Mouse (Mus musculus) MEL (cell line): ENCODE measurements around the gene Creb3l2.

Source experiments
- CTCF ChIP-seq, 3 experiments: IDR thresholded peaks in 2 of 3; conservative IDR thresholded peaks in 1 of 3; 2 replicates each; pipeline ENCODE4 v1.5.1; 2011 to 2012; ENCODE audit warnings: low read length in 3 of 3, low read depth in 2 of 3, mild to moderate bottlenecking in 2 of 3, improper control_type of control experiment in 1 of 3, inconsistent platforms in 1 of 3, mixed read lengths in 1 of 3, moderate library complexity in 1 of 3; ENCODE audit not compliant: control insufficient read depth in 1 of 3, insufficient read depth in 1 of 3, poor library complexity in 1 of 3, severe bottlenecking in 1 of 3
- E2F4 ChIP-seq: IDR thresholded peaks from 2 replicates; pipeline ENCODE4 v1.6.1; 2011; ENCODE audit warnings: low read depth, low read length, improper control_type of control experiment, borderline replicate concordance
- EP300 ChIP-seq, 2 experiments: IDR thresholded peaks; 2 replicates each; pipeline ENCODE4 v1.6.1; 2011; ENCODE audit warnings: improper control_type of control experiment in 2 of 2, low read length in 2 of 2, low read depth in 1 of 2, mild to moderate bottlenecking in 1 of 2
- GABPA ChIP-seq: IDR thresholded peaks from 2 replicates; pipeline ENCODE4 v1.6.1; 2012; ENCODE audit warnings: low read depth, mild to moderate bottlenecking, inconsistent platforms, low read length, improper control_type of control experiment, moderate library complexity
- GATA1 ChIP-seq: IDR thresholded peaks from 2 replicates; pipeline ENCODE4 v1.6.1; 2011; ENCODE audit warnings: low read depth, low read length, improper control_type of control experiment
- POLR2A ChIP-seq, 2 experiments: IDR thresholded peaks; 2 replicates each; pipeline ENCODE4 v1.6.1; 2011 to 2012; ENCODE audit warnings: low read length in 2 of 2, mild to moderate bottlenecking in 2 of 2, control low read depth in 1 of 2, improper control_type of control experiment in 1 of 2, low read depth in 1 of 2, moderate library complexity in 1 of 2; ENCODE audit not compliant: control insufficient read depth in 1 of 2, insufficient read depth in 1 of 2, poor library complexity in 1 of 2
- POLR2AphosphoS2 ChIP-seq: IDR thresholded peaks from 2 replicates; pipeline ENCODE4 v1.6.1; 2011; ENCODE audit warnings: low read length, improper control_type of control experiment
- USF1 ChIP-seq: IDR thresholded peaks from 2 replicates; pipeline ENCODE4 v1.6.1; 2014; ENCODE audit warnings: low read depth, mild to moderate bottlenecking, inconsistent platforms, low read length, improper control_type of control experiment, moderate library complexity
- ZNF384 ChIP-seq: IDR thresholded peaks from 2 replicates; pipeline ENCODE4 v1.6.1; 2012; ENCODE audit warnings: low read depth, mild to moderate bottlenecking, inconsistent platforms, low read length, improper control_type of control experiment

DNA sequence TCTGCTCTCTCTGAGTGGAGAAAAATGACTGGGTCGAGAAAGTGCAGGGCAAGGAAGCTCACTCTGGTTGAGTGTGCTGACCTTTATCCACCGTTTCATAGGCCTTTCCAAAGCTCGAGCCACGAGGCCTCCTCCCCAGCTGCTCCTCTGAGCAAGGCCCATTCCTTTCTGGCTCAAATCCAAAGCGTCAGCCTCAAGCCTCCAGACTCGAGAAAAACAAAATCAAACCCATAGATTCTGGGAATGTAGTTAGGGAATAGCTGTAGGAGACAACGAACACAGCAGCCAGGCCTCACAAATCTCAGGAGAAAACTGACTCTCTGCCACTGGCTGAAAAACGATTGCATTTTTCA lies 115.4 kb downstream of the Creb3l2 start:
- TF ChIP-seq CTCF (IDR thresholded peaks at IDR 0.05 in 2 of 3, conservative IDR thresholded peaks at IDR 0.05 in 1 of 3; ENCODE audit: control insufficient read depth in 1 of 3, insufficient read depth in 1 of 3, low read depth in 2 of 3, low read length in 3 of 3, poor library complexity in 1 of 3, severe bottlenecking in 1 of 3) (no peak), GATA1 (no peak), POLR2AphosphoS2 (no peak), USF1 (no peak), POLR2A (IDR thresholded peaks at IDR 0.05; ENCODE audit: control insufficient read depth in 1 of 2, insufficient read depth in 1 of 2, low read depth in 1 of 2, low read length in 2 of 2, poor library complexity in 1 of 2) (no peak), E2F4 (no peak), GABPA (no peak), ZNF384 (no peak), EP300 (IDR thresholded peaks at IDR 0.05; ENCODE audit: low read depth in 1 of 2, low read length in 2 of 2) (no peak)
